ENCODE assay signal across 11 mouse cellular contexts in genomic region chr19:48429755-48430154, GRCm38 (mm10).
A peak's percentile ranks its signal among the peaks of the same experiment; 100 is the strongest.
DNase-seq lines count a peak whose midpoint lies in the region; ATAC-seq and TF ChIP-seq lines count a peak whose summit lies in the region.
"Had no signal": no experiment of that assay in that cellular context is flagged by ENCODE, and none has a peak within 500 bp of the region (broad histone marks: within the 10 kb centered on the region; RNA-seq: fewer than 3 reads in every experiment).

No protein-coding gene starts in this region.

- no peaks in the 10 kb centered on the region for H3K9me3 ChIP-seq in midbrain, embryonic 14.5 days (ENCODE audit: control insufficient read depth, low read length)
- H3K9me3 ChIP-seq in midbrain, embryonic 10.5 days (replicated peaks) = no peaks in the 10 kb centered on the region
- H3K9me3 ChIP-seq in hindbrain, embryonic 12.5 days (replicated peaks) = no peaks in the 10 kb centered on the region
- no peaks in the 10 kb centered on the region for H3K9me3 ChIP-seq in limb, embryonic 14.5 days (ENCODE audit: control insufficient read depth, low read length)
- no peaks in the 10 kb centered on the region for H3K9me3 ChIP-seq in neural tube, embryonic 13.5 days
- H3K9me3 ChIP-seq: midbrain, embryonic 12.5 days had no signal

- H3K27me3 ChIP-seq in midbrain, embryonic 14.5 days (ENCODE audit: control insufficient read depth, insufficient read depth, low read length) = no peaks in the 10 kb centered on the region
- H3K27me3 ChIP-seq in midbrain, embryonic 10.5 days (ENCODE audit: low read depth, poor library complexity, severe bottlenecking) = no peaks in the 10 kb centered on the region
- no peaks in the 10 kb centered on the region for H3K27me3 ChIP-seq in hindbrain, embryonic 12.5 days
- H3K27me3 ChIP-seq in limb, embryonic 14.5 days (ENCODE audit: control insufficient read depth, insufficient read depth, low read length) = no peaks in the 10 kb centered on the region
- no peaks in the 10 kb centered on the region for H3K27me3 ChIP-seq in neural tube, embryonic 13.5 days
- H3K27me3 ChIP-seq: midbrain, embryonic 12.5 days had no signal

- DNase-seq in midbrain, embryonic 14.5 days = peak; percentile 32
- DNase-seq in midbrain, embryonic 10.5 days (ENCODE audit: low spot score) = no peak
- peak; percentile 14 for DNase-seq in limb, embryonic 14.5 days (ENCODE audit: low spot score)
- no peak for DNase-seq in heart, postnatal 14 days
- DNase-seq in cerebellum, postnatal 14 days = no peak
- DNase-seq in gastrocnemius, adult 2 months = no peak
- DNase-seq: cerebellum, postnatal 10 days; gastrocnemius, postnatal 10 days had no signal

- H3K9ac ChIP-seq in midbrain, embryonic 14.5 days (replicated peaks; ENCODE audit: low read length) = no peak overlapping the region
- H3K9ac ChIP-seq in hindbrain, embryonic 12.5 days = no peak overlapping the region
- no peak overlapping the region for H3K9ac ChIP-seq in limb, embryonic 14.5 days (ENCODE audit: low read depth, low read length, severe bottlenecking)
- no peak overlapping the region for H3K9ac ChIP-seq in neural tube, embryonic 13.5 days
- H3K9ac ChIP-seq: midbrain, embryonic 12.5 days had no signal

- H3K27ac ChIP-seq in midbrain, embryonic 14.5 days (replicated peaks; ENCODE audit: low read depth, low read length) = no peak overlapping the region
- no peak overlapping the region for H3K27ac ChIP-seq in midbrain, embryonic 10.5 days (replicated peaks)
- peak overlapping the region; percentile 55; the same call in 1 of the 2 replicates for H3K27ac ChIP-seq in hindbrain, embryonic 12.5 days
- no peak overlapping the region for H3K27ac ChIP-seq in limb, embryonic 14.5 days (replicated peaks; ENCODE audit: low read depth, low read length)
- peak overlapping the region; percentile 70 for H3K27ac ChIP-seq in neural tube, embryonic 13.5 days (replicated peaks)
- H3K27ac ChIP-seq in gastrocnemius, adult 2 months = no peak overlapping the region
- H3K27ac ChIP-seq: midbrain, embryonic 12.5 days had no signal

- no peaks in the 10 kb centered on the region for H3K4me1 ChIP-seq in midbrain, embryonic 14.5 days (ENCODE audit: control insufficient read depth, insufficient read depth, low read length)
- H3K4me1 ChIP-seq in midbrain, embryonic 10.5 days = peaks cover 6% of the 10 kb centered on the region; the same call in 1 of the 2 replicates
- peaks cover 7% of the 10 kb centered on the region for H3K4me1 ChIP-seq in hindbrain, embryonic 12.5 days
- H3K4me1 ChIP-seq in limb, embryonic 14.5 days (ENCODE audit: control insufficient read depth, insufficient read depth, low read length) = peaks cover 5% of the 10 kb centered on the region; the same call in 1 of the 2 replicates
- peaks cover 15% of the 10 kb centered on the region for H3K4me1 ChIP-seq in neural tube, embryonic 13.5 days (replicated peaks)

- 10% methylated on average over 2 of the region's 2 CpGs for WGBS in midbrain, embryonic 14.5 days
- 15% methylated on average over 2 of the region's 2 CpGs for WGBS in midbrain, embryonic 10.5 days
- WGBS in hindbrain, embryonic 12.5 days = 8% methylated on average over 2 of the region's 2 CpGs
- WGBS in limb, embryonic 14.5 days = 34% methylated on average over 2 of the region's 2 CpGs
- 35% methylated on average over 2 of the region's 2 CpGs for WGBS in neural tube, embryonic 13.5 days

- no peak for TF ChIP-seq CTCF in gastrocnemius, adult 2 months (IDR thresholded peaks at IDR 0.05)

- no peak overlapping the region for H3K4me3 ChIP-seq in midbrain, embryonic 14.5 days (replicated peaks; ENCODE audit: low read depth, low read length)
- no peak overlapping the region for H3K4me3 ChIP-seq in midbrain, embryonic 10.5 days
- no peak overlapping the region for H3K4me3 ChIP-seq in hindbrain, embryonic 12.5 days
- H3K4me3 ChIP-seq in limb, embryonic 14.5 days (replicated peaks; ENCODE audit: low read length) = no peak overlapping the region
- no peak overlapping the region for H3K4me3 ChIP-seq in neural tube, embryonic 13.5 days
- no peak overlapping the region for H3K4me3 ChIP-seq in gastrocnemius, adult 2 months
- H3K4me3 ChIP-seq: midbrain, embryonic 12.5 days had no signal

- no peak overlapping the region for H3K4me2 ChIP-seq in midbrain, embryonic 14.5 days (ENCODE audit: low read length)
- 0 out of 2 replicates have a peak overlapping the region, but pooled peaks have one; percentile 13 for H3K4me2 ChIP-seq in hindbrain, embryonic 12.5 days (replicated peaks)
- no peak overlapping the region; the same call in 1 of the 2 replicates for H3K4me2 ChIP-seq in limb, embryonic 14.5 days (replicated peaks; ENCODE audit: low read depth, low read length, severe bottlenecking)
- H3K4me2 ChIP-seq in neural tube, embryonic 13.5 days = peak overlapping the region; percentile 11; the same call in 1 of the 2 replicates
- H3K4me2 ChIP-seq: midbrain, embryonic 12.5 days had no signal

- intact Hi-C loops in heart, postnatal 14 days (cut with DNase I) = no loop called here
- intact Hi-C loops in gastrocnemius, adult 2 months (cut with DNase I) = no loop called here

- no peaks in the 10 kb centered on the region for H3K36me3 ChIP-seq in midbrain, embryonic 14.5 days (ENCODE audit: control insufficient read depth, insufficient read depth, low read length)
- H3K36me3 ChIP-seq in midbrain, embryonic 10.5 days = no peaks in the 10 kb centered on the region
- H3K36me3 ChIP-seq in hindbrain, embryonic 12.5 days = no peaks in the 10 kb centered on the region
- no peaks in the 10 kb centered on the region for H3K36me3 ChIP-seq in limb, embryonic 14.5 days (ENCODE audit: control insufficient read depth, insufficient read depth, low read length)
- no peaks in the 10 kb centered on the region for H3K36me3 ChIP-seq in neural tube, embryonic 13.5 days
- H3K36me3 ChIP-seq: midbrain, embryonic 12.5 days had no signal

- no peak for TF ChIP-seq POLR2A in limb, embryonic 14.5 days (IDR thresholded peaks at IDR 0.05; ENCODE audit: borderline replicate concordance, extremely low read depth, insufficient read depth, insufficient read length)

- no peak for ATAC-seq in midbrain, embryonic 14.5 days (ENCODE audit: low FRiP score, low TSS enrichment)
- ATAC-seq in hindbrain, embryonic 12.5 days (ENCODE audit: low FRiP score) = no peak
- no peak for ATAC-seq in limb, embryonic 14.5 days (ENCODE audit: low FRiP score, low read depth)
- no peak for ATAC-seq in neural tube, embryonic 13.5 days (ENCODE audit: low read depth)

Comparison
In these comparisons a context has a peak if more than half of its experiments do, and no peak if none do; other contexts are left out.
1. DNase-seq: peak in midbrain, embryonic 14.5 days (single experiment) and limb, embryonic 14.5 days (single experiment); none in midbrain, embryonic 10.5 days (single experiment), heart, postnatal 14 days (0 of 2), cerebellum, postnatal 14 days (0 of 2) and gastrocnemius, adult 2 months (single experiment).
2. H3K27ac ChIP-seq: peak in hindbrain, embryonic 12.5 days (single experiment) and neural tube, embryonic 13.5 days (single experiment); none in midbrain, embryonic 14.5 days (single experiment), midbrain, embryonic 10.5 days (single experiment), limb, embryonic 14.5 days (single experiment) and gastrocnemius, adult 2 months (single experiment).
3. H3K4me2 ChIP-seq: peak in hindbrain, embryonic 12.5 days (single experiment) and neural tube, embryonic 13.5 days (single experiment); none in midbrain, embryonic 14.5 days (single experiment) and limb, embryonic 14.5 days (single experiment).